Mouse (Mus musculus): ENCODE results near the gene Ptcd1.
A peak's percentile ranks its signal among the peaks of the same experiment; 100 is the strongest.
"Not testable (repeated sequence)": the region's sequence is repeated elsewhere in the genome, so short reads cannot be mapped to it uniquely, and the experiment has no call there.

The Ptcd1 gene

DNA sequence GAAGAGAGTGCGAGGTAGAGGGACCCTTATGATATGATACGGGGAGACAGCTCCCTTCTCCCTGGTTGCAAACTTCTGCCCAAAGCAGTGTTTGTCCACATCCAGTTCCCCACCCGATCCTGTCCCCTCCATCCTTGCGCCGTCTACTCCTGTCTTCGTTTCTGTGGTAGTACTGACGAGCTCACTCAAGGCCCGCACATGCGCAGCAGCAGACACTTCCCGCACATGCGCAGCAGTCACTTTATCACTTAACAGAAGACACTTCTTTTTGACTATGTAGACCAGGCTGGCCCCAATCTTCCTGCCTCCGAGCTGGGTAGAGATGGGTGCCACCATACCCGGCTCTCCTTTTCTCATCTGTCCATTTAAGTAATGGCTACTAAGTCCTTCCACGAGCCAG is 5.5 kb downstream of the Ptcd1 start:
- DNase-seq: no peak

DNA sequence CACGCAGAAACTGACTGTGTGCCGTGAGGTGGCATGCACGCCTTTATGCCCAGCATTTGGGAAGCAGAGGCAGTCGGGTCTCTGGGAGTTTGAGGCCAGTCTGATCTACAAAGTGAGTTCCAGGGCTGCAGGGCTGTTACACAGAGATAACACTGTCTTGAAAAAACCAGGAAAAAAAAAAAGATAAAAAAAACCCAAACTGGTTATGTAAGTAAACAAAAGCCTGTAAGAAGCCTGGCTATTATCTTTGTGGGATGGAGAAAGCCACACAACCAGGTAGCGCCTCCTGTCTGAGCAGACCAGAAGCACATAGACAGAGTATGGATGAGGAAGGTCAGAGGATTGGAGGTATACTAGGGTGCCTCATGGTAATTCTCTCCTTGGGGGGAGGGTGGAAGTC is 14.2 kb downstream of the Ptcd1 start:
- no peak for DNase-seq

DNA sequence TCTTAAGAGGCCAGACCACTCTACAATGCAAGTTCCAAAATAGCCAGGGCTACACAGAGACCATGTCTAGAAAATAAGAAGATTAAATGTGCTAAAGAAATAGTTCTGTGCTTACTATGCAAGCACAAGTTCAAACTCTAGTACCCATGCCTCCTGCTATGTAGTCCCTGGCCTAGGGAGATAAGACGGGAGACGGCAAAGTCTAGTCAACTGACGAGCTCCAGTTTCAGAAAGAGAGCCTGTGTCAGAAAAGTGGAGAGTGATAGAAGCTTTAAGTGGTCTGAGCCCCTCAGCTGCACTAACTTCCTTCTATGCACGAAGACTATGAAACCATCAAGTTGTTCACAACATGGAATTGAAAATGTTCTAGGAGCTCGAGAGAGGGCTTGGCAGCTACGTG is 17.6 kb downstream of the Ptcd1 start:
- DNase-seq: no peak

DNA sequence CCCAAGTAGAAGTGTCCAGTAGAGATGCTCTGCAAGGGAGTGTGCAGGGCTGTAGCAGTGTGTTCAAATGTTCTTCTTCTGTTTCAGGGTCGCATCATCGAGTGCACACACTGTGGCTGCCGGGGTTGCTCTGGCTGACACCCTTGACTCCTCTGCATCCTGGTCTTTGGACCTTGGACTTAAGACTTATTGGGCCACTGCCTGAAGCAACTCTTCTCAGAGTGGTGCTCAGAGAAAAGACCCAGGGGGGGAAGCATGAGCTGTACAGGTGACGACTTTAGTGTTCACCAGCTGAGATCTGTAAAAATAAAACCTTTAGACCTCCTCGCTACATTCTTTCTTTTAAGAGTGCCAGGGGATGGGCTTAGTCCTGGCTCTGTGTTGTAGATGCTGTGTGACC is 19.2 kb downstream of the Ptcd1 start:
- DNase-seq: peak; percentile 38

DNA sequence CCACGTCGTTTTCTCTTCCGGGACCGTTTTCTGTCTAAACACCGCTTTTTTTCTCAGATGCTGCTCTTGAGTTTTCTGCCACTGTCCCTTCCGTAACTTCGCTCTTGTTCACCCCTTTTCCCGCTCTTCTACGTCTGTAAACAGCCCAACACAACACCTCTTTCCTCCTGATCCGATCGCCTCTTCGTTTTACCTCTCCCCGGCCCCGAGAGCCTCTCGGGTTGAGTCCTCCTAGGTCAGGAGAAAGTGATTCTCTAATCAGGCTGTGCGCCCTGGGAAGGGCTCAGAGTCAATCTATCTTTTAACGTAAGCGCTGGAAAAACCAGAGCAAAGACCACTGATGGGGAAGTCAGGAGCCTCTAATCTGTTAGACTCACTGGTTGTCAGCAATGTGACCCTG is 26.3 kb downstream of the Ptcd1 start:
- DNase-seq: no peak

DNA sequence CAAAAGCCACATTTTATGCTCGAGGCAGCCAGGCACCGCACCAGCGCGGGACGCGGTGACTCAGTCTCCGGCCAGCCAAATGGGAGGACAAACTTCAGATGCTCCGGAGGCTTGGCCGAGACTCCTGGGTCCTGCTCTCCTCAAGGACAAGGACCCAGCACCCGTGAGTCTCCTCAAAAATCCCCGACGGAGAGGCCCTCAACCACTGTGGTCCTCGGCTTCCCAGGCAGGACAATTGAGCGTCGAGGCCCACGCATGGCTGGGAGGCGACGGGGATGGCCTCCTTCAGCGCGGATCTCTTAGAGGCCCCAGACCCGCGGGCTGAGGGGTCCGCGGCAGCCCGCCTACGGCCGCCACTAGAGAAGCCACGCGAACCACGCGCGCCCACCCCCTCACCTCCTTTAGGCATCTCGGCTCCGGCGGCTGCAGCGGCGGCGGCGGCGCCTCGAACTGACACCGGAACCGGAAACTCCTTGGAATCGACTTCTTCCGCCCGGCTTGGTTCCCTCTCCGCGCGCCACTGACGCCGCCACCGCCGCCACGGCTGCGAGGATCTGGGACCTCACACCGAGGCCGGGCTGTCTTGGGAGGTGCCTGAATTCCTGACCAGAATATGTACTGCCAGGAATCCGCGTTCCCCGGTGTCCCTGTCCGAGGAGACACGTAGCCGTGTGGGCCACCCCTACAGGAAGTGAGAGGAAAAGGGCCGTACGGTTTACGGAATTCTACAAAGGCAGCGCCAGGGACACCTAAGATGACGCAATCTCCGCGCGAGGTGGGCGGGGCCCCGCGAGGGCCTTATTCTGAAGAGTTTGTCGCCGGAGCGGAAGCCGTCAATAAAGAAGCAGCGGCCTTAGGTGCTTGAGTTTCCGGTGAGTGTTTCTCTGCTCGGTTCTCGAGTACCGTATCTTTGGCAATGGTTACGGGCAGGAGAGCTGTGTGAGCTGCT is 27.1 kb downstream of the Ptcd1 start, which contains the start of the genes Pdap1 and Bud31:
Gene Pdap1 (minus strand): TSS at position 668 of the 949 bp plus-strand sequence.
Gene Bud31 (plus strand): TSS at position 792 of the 949 bp plus-strand sequence.
- DNase-seq: peak; percentile 97

DNA sequence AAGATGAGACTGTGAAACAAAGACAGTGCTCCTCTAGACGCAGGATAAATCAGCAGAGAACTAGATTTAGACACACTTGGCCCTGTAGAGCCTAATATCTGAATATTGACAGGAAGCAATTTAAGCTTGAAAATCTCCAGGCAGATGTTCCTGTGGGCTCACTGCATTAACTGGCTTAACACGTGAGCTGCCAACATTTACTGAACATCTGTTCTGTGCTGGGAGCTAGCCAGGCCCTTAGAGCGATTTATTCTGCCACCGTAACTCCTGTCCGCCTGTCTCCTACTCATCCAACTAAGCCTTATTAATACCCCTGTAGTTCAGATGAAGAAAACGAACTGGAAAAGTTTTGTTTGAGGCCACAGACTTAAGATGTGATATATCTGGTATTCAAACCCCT is 28.1 kb downstream of the Ptcd1 start:
- DNase-seq: no peak

DNA sequence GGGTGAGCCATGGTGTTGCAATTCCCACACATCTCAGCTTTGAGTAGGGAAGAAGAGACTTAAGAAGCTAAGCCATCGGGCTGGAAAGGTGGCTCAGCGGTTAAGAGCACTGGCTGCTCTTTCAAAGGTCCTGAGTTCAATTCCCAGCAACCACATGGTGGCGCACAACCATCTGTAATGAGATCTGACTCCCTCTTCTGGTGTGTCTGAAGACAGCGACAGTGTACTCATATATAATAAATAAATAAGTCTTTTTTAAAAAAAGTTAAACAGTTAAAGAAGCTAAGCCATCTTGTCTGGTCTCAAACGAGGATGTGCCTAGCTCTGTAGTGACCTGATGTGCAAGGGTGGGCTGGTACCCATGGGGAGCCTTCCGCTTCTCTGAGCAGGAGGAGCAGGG is 33.6 kb downstream of the Ptcd1 start:
- DNase-seq: not testable (repeated sequence)

DNA sequence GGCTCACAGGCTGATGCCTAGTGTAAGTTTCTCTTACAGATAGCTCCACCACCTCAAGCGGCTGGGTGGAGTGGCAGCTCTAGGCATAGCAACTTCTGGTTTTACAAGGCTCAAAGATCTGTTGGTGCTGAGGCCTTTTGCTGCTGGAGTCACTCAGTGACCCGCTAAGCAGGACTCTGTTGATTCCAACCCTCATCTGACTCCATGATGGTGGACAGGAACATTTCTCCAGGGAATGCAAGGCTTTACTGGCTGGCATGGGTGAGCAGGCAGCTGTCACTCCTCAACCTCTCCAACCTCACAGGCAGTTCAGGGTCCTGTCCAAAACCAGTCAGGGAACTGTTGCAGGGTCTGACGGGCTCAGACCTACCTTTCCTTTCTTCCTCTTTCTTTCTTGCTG is 35.9 kb downstream of the Ptcd1 start:
- DNase-seq: no peak

DNA sequence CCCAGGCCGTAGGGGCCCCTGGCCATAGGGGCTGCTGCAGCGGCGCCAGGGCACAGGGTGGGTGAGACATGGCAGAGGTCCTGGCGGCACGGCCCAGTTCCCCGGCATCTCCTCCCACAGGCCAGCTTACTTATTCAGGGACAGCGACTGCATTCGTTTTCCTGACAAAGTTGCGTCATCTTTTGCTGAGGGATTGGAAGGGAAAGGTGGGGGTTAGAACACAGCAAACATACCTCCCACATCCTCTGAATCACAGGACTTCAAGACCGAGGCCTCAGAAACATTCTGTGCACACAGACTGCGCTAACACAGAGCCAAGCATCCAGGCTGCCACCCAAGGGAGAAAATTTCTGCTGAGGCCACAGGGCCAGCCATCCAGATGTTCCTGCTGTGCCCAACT is 36.7 kb downstream of the Ptcd1 start:
- no peak for DNase-seq

DNA sequence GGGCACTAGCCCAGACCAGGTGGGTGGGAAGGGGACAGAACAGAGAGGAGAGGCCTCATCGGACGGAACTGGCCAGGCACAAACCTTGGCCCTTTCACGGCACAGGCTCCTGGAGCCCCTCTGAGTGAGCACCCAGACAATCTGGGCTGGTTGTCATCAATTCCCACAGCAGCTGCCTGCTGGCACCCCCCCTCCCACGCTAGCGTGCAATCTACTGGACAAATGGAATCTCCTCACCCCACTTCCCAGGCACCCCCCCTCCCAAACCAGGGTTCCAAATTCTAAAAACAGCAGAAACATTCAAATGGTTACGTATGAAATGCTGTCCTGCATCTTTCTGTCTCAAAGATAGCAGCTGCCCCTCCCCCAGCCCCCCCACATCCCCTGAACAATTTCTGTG is 37.1 kb downstream of the Ptcd1 start:
- DNase-seq: not testable (repeated sequence)

DNA sequence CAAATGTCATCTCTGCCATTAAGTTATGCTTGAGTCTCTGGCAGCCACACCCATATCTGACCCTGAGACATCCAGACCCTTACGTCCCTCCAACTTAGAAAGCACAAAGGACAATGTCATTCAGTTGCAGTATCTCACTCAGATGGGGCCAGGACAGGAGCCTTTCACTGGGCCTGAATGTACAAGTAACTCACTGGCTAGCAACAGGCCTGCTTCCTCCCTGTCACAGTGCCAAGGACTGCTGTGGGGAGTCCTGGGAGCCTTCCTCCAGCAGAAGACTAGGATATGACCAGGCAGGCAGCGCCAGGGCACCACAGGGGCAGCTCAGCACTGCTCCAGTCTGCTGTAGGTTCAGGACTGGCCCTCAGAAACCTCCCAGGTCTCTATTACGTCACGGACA is 37.8 kb downstream of the Ptcd1 start:
- no peak for DNase-seq

DNA sequence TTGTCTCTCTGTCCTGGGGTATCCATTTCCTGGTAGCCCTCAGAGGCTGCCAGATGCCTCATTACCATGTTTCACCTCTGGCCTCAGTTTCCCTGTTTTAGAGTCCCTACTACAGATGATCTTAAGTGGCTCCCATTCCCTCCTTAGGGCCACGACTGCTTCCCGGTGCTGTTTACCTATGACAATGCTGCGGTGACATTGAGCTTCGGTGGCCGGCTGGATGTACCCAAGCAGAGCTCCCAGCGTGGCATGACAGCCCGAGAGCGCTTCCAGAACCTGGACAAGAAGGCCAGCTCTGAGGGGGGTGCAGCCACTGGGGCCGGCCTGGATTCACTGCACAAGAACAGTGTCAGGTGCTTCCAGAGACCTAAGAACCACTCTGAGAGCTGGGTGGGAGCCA is 40.3 kb downstream of the Ptcd1 start:
- DNase-seq: no peak

DNA sequence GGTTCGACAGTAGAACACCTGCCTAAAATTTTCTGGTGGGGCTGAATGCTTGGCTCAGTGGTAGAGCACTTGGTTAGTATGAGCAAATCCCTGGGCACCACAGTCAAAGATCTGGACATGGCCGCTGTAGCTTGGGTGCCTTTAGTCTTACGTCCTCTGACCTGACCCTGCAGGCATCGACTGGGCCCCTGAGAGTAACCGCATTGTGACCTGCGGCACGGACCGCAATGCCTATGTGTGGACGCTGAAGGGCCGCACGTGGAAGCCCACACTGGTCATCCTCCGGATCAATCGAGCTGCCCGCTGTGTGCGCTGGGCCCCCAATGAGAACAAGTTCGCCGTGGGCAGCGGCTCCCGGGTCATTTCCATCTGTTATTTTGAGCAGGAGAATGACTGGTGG is 43.5 kb downstream of the Ptcd1 start:
- no peak for DNase-seq

DNA sequence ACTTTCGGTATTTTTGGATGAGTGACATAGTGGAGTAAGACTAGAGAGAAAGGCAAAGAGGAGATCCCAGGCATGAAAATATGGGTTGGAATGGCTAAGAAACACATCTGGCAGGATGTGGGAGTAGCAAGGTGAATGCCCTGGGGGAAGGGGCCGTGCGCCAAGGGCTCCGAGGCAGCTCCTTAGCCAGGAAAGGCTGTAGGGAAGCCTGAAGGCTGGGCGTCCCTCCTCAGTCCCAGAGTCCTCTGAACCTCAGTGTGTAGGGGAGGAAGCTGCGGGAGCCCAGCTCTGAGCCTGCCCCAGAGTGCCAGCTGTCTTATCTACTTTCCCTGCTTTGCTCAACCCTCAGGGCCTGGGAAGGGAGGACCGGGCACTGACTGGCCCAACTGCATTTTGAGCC is 46.0 kb downstream of the Ptcd1 start:
- DNase-seq: no peak

DNA sequence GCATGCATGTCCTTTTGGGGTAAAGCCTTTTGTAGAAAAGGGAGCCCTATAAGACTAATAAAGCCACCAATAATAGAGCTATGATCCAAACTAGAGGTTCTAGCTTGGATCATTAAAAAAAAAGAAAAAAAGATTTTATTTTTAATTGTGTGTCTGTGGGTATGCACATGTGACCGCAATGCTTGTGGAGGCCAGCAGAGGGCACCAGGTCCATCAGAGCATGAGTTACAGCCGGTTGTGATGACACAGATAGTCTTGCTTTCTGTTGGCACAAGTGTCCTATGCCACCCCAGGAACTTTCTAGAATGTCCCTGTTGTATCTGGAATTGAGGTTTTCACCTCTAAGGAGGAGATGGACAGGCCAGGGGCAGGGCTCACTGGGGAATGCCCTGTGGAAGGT is 47.5 kb downstream of the Ptcd1 start:
- no peak for DNase-seq

DNA sequence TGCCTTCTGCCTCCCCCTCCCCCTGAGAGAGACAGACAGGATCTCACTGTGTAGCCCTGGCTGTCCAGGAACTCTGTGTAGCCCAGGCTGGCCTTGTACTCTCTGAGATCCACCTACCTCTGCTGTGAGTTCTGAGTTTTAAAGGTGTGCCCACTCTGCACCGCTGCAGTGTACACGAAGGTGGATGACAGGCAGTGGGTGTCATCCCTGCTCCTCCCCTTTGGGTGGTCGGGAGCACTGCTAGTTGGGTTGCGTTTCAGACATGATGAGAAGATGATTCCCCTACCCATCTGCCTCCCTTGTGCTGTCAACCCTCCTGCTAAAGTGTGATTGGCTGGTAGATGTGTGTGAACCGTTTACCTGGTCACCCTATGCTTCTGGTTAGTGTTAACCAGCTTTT is 48.4 kb downstream of the Ptcd1 start:
- no peak for DNase-seq

DNA sequence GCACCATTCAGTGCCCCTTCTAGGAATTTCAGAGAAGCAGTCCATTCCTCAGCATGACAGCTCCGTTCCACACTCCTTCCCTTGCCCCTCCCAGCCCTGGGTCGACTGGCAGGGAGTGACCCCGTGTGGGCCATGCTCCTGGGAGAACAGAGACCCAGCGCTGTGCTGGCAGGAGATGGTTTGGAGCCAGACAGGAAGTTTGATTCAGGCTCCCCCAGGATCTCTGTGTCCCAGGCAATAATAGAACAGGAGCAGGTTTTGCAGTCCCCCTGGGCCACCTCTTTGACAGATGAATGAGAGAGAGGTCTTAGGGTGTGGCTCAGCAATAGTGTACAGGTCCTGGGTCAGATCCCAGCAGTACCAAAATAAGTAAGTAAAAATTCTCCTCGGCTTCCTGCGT is 48.9 kb downstream of the Ptcd1 start:
- peak; percentile 19 for DNase-seq

DNA sequence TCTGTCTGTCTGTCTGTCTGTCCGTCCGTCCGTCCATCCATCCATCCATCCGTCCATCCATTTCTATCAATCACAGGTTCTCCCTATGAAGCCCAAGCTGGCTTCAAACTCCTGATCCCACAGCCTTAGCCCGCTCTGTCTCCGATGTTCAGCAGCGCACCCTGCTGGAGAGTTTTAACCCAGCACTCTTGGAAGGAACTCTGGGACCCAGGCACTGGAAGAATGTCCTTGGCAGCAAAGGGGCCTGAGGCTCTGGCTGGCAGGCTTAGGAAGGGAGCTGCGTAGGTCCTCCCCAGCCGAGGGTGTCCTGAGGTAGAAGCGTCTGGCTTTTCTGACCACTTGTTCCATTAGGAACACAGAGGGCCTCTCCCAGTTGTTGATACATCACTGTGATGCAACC is 50.0 kb downstream of the Ptcd1 start:
- DNase-seq: peak; percentile 70

DNA sequence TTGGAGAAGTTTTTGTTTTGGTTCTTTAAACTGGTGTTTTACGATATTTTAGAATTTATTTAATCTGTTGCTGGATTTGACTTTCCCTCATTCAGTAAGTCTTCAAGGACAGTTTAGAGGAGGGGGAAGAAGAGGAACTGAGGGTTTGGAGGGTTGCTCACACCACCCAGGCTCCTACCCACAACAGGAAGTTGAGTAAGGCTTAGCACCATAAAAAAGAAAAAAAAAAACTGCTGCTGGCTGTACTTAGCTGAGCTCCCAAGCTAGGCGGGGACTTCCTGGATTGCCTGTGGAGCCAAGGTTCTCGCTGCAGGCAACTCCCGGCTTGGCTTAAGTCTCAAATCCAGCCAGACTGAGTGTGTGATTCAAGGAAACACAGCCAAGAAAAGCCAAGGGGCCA is 50.6 kb downstream of the Ptcd1 start:
- DNase-seq: peak; percentile 55

DNA sequence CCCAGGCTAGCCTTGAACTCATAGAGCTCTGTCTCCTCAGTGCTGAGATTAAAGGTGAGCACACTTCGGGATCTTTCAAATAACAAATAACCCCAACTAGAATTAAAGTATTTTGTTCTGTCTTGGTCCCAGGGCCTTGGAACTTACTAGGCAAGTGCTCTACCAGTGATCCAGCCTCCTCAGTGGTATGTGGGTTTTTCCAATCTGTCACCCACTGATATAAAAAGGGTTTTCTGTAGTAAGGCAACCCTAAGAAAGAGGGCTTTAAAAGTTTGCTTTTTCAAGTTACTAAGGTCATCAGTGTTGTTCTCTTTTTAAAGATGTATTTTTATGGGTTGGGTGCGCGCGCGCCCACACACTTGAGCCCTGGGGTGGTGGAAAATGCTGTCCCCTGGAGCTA is 51.2 kb downstream of the Ptcd1 start:
- no peak for DNase-seq

DNA sequence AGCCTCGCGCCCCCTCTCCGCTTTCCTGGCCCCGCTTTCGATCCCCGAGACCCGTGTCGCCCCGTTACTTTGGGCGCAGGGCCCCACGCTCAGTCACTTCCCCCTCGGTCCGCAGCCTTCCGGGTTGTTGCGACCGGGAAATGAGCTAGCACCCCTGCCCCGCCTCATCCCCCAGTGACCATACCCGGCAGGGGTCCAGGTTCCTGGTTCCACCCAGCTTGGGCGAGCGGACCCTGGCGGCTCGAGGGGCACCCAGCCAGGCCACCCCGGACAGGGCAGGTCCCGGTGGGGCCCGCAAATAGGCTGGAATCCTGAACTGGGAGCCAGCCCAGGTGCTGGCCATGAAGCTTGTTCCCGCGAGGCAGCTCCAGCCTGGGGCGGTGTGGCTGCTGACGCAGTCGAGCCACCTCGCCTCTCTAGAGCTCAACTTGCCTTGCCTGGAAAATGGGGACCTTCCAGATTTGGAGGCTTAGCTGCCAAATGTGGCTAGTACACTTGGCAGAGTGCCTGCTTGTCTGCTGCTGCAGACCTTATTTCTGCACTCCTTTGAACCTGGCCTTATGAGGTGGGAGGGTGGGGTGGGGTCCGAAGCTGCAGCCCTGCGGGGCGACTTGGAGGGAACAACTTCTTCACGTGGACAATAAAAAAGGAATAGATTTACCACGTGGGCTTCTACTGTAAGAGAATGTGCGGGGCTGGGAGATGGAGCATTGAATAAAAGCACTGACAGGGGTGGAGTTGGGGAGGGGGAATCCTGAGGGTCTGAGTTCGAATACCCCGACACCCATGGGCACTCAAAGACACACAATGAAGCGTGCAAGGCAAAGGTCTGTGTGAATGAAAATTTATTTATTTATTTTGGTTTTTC is 52.1 kb downstream of the Ptcd1 start:
- peak; percentile 67 for DNase-seq

DNA sequence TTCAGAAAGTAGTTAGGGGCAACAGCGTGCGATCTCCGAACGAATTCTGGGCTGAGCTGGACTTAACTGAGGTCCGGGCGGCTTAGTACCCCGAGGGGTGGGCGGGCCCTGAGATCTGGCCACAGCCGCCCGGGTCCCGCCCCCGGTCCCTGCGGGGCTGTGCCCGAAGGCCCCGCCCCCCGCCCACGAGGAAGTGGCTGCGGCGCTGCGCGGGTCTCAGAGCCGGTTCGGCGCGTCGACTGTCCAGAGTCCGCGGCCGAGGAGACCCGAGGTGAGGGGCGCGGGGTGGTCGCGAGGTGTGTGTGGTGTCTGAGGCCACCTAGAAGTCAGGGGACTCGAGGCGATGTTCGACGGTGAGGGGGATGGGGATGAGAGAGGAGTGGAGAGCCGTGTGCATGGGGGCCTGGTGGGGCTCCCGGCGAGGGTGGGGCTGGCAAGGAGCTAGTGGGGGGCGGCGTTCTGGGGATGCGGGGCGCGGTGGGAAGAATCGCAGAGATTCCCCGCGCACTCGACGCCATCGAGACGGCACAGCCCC is 52.8 kb downstream of the Ptcd1 start, which contains the start of gene Arpc1b:
Gene Arpc1b (plus strand): TSS at position 145 of the 535 bp plus-strand sequence.
- peak; percentile 72 for DNase-seq

Measured in kidney, adult 18-20 months (tissue).